Mouse (Mus musculus) small intestine, adult 2 months (tissue): ENCODE measurements around the gene Slc29a1. TPM values are rescaled to one million over a fixed set of nuclear protein-coding genes. Genes with fewer than 3 reads are reported as not detected.

ENCODE experiments used
- H3K27ac ChIP-seq: fragments of 200-500 bp; 2 replicates; pipeline ENCODE4 v1.5.1; 2012; ENCODE audit warnings: low read depth, low read length, control low read depth, inconsistent platforms; ENCODE audit not compliant: insufficient read depth
- H3K27me3 ChIP-seq: fragments of 200-500 bp; 2 replicates; pipeline ENCODE4 v1.6.1; 2012; ENCODE audit warnings: mild to moderate bottlenecking, moderate library complexity, low read length, inconsistent platforms; ENCODE audit not compliant: control insufficient read depth, insufficient read depth
- H3K36me3 ChIP-seq: fragments of 200-500 bp; 2 replicates; pipeline ENCODE4 v1.6.1; 2012; ENCODE audit warnings: mild to moderate bottlenecking, low read length, control low read depth, inconsistent platforms; ENCODE audit not compliant: control insufficient read depth, insufficient read depth
- H3K4me1 ChIP-seq: fragments of 200-500 bp; 2 replicates; pipeline ENCODE4 v1.6.1; 2012; ENCODE audit warnings: low read length, inconsistent platforms, mixed read lengths; ENCODE audit not compliant: control insufficient read depth, insufficient read depth, insufficient read length
- H3K4me3 ChIP-seq: fragments of 200-500 bp; 2 replicates; pipeline ENCODE4 v1.5.1; 2012; ENCODE audit warnings: low read depth, mild to moderate bottlenecking, control low read depth, inconsistent platforms, low read length, moderate library complexity
- CTCF ChIP-seq: fragments of 200-500 bp; IDR thresholded peaks from 2 replicates; pipeline ENCODE4 v1.5.1; 2012; ENCODE audit warnings: low read depth, mild to moderate bottlenecking, control low read depth, inconsistent platforms, low read length, moderate library complexity, mixed read lengths; ENCODE audit not compliant: insufficient replicate concordance, insufficient read length; ENCODE audit errors: extremely low read depth
- POLR2A ChIP-seq: fragments of 200-500 bp; IDR thresholded peaks from 2 replicates; pipeline ENCODE4 v1.6.1; 2012; ENCODE audit warnings: low read depth, mild to moderate bottlenecking, control low read depth, inconsistent platforms, low read length, moderate library complexity
- WGBS: fragments of 180-500 bp; shearing (Covaris S2); methylation state at CpG from one replicate; pipeline ENCODE4 v1.1.7; 2018; 5-methylcytosine and 5-hydroxymethylcytosine counted together
- polyA plus RNA-seq: library from polyadenylated mRNA; depleted of rRNA; stranded (reverse); fragments of >200 nt; gene quantifications from 2 replicates; pipeline ENCODE4 v1.2.3, GENCODE M21; 2012

The Slc29a1 gene
- polyA plus RNA-seq, 1 experiment, result 35.2 TPM

DNA sequence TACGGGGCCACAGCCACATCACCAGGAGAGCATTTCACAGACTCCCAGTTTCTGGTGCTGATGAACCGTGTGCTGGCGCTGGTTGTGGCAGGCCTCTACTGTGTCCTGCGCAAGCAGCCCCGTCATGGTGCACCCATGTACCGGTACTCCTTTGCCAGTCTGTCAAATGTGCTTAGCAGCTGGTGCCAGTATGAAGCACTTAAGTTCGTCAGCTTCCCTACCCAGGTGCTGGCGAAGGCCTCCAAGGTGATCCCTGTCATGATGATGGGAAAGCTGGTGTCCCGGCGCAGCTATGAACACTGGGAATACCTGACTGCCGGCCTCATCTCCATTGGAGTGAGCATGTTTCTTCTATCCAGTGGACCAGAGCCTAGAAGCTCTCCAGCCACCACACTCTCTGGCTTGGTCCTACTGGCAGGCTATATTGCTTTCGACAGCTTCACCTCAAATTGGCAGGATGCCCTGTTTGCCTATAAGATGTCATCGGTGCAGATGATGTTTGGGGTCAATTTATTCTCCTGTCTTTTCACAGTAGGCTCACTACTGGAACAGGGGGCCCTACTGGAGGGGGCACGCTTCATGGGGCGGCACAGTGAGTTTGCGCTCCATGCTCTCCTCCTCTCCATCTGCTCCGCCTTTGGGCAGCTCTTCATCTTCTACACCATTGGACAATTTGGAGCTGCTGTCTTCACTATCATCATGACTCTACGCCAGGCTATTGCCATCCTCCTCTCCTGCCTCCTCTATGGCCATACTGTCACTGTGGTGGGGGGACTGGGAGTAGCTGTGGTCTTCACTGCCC, 32.8 kb downstream of the Slc29a1 start:
- Histone ChIP-seq H3K4me1 (peaks cover 7% of the 10 kb centered on the region), H3K36me3 (peaks cover 54% of the 10 kb centered on the region), H3K27me3 (no peaks in the 10 kb centered on the region), H3K4me3 (no peak overlapping the region), H3K27ac (no peak overlapping the region)
- WGBS, result 59% methylated on average over 18 of the region's 18 CpGs
- TF ChIP-seq POLR2A (no peak), CTCF (no peak)

DNA sequence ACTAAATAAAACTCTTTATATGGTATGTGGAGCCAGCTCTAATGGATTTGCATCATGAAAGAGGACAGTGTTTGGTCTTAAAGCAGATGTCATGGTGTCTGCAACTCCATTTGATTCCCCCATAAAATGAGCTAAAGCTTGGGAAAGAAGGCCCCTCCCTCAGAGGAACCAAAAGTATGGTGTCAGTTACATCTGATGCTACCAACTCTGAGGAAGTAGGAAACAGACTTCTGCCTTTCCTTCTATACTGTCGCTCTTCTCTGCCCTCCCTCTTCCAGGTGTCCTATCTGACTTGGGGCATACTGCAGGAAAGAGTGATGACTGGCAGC, 33.4 kb downstream of the Slc29a1 start:
- peaks cover 48% of the 10 kb centered on the region for H3K36me3 ChIP-seq
- peaks cover 7% of the 10 kb centered on the region for H3K4me1 ChIP-seq
- no peaks in the 10 kb centered on the region for H3K27me3 ChIP-seq
- no peak for TF ChIP-seq POLR2A
- TF ChIP-seq CTCF, result no peak
- H3K27ac ChIP-seq, result no peak overlapping the region
- WGBS, result 74% methylated on average over 1 of the region's 1 CpGs
- H3K4me3 ChIP-seq, result no peak overlapping the region

DNA sequence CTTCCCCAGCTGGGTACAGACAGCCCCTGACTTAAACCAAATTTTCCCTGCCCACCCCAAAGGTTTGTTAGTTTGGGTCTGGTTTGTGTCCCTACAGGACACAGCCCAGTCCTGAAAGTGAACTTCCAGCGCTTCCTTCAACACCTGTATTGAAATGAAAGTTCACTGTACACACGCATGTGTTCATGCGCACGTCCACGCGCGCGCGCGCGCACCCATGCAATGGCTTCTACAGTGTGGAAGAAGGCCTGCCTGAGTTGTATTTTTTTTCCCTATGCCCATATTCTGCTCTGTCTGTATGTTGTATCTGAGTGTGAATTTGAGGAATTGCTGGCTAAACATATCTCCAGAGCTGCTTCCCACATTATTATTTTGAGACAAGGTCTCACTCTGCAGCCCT, 34.3 kb downstream of the Slc29a1 start:
- TF ChIP-seq POLR2A, result no peak
- no peak for TF ChIP-seq CTCF
- Histone ChIP-seq H3K27ac (no peak overlapping the region), H3K4me3 (peak overlapping the region; percentile 89), H3K27me3 (no peaks in the 10 kb centered on the region), H3K4me1 (peaks cover 7% of the 10 kb centered on the region; the same call in 1 of the 2 replicates), H3K36me3 (peaks cover 39% of the 10 kb centered on the region)
- 73% methylated on average over 11 of the region's 11 CpGs for WGBS

DNA sequence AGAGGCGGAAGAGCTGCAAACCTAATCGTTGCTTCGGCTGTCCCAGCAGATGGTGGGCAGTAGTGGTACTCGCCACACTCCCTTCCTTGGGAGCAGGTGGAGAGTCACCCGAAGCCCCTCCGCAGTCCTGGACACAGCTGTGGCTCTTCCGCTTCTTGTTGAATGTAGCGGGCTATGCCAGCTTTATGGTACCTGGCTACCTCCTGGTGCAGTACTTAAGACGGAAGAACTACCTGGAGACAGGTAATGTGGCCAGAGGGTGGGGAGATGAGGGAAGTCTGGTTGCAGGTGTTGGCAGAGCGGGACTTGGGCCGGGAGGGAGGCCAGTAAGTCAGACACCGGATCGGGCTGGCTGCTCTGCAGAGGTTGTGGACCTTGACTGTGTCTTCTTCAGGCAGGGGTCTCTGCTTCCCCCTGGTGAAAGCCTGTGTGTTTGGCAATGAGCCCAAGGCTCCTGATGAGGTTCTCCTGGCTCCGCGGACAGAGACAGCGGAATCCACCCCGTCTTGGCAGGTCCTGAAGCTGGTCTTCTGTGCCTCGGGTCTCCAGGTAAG, 34.8 kb downstream of the Slc29a1 start:
- H3K36me3 ChIP-seq, result peaks cover 35% of the 10 kb centered on the region
- TF ChIP-seq CTCF (no peak), POLR2A (no peak)
- 7% methylated on average over 18 of the region's 18 CpGs for WGBS

DNA sequence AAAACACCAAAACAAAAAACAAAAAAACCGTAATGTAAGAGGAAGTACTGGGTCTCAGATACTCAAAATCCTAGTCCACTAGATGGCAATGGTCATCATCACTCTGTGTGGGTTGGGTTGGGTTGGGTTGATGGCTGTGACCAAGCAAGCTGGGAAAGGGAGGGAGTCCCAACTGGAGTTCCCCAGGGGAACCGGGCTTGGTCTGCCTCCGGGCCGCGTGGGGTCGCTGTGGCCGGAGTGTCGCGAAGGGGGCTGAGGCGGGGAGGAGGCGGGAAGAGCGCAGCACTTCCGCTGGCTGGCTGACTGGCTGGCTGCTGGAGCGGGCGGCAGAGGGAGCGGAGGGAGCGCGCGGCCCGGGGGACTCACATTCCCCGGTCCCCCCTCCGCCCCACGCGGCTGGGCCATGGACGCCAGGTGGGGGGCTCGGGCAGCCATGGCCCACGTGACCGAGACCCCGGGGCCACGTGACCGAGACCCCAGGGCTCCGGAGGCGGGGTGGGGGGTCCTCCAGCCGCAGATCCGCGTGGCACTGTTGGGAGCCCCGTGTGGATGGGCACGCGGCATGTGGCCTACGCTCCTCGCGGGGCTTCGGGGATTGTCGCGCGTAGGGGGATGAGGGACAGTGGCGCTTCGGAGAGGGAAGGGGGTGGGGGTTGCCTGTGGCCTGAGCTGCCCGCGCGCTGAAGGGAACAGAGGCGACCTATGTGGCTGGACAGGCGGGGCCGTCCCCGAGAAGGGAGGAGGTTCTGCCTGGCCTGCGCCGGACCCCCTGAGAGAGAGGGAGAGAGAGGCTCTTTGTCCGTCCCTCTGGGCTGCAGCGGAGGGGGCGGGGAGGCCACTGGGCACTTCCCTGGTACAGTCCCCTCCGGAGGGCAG, 35.5 kb downstream of the Slc29a1 start, which contains the start of gene Slc35b2:
TSS of gene Slc35b2 (plus strand) at position 220 of the 876 bp plus-strand sequence.
- under 1% methylated on average over 61 of the region's 61 CpGs for WGBS
- peak within 1 kb of the TSS; percentile 89 for H3K4me3 ChIP-seq
- H3K27me3 ChIP-seq, result no peaks in the 10 kb centered on the region
- peaks cover 27% of the 10 kb centered on the region for H3K36me3 ChIP-seq
- H3K4me1 ChIP-seq, result peaks cover 7% of the 10 kb centered on the region; the same call in 1 of the 2 replicates
- TF ChIP-seq CTCF, result peak; percentile 79
- peak; percentile 52 for TF ChIP-seq POLR2A
- peak within 1 kb of the TSS; percentile 11 for H3K27ac ChIP-seq

More for the DNA sequence above, 34.8 kb downstream of the Slc29a1 start:
- Histone ChIP-seq H3K4me3 (peak overlapping the region; percentile 89), H3K27me3 (no peaks in the 10 kb centered on the region), H3K27ac (0 out of 2 replicates have a peak overlapping the region, but pooled peaks have one; percentile 11), H3K4me1 (peaks cover 7% of the 10 kb centered on the region; the same call in 1 of the 2 replicates)

DNA sequence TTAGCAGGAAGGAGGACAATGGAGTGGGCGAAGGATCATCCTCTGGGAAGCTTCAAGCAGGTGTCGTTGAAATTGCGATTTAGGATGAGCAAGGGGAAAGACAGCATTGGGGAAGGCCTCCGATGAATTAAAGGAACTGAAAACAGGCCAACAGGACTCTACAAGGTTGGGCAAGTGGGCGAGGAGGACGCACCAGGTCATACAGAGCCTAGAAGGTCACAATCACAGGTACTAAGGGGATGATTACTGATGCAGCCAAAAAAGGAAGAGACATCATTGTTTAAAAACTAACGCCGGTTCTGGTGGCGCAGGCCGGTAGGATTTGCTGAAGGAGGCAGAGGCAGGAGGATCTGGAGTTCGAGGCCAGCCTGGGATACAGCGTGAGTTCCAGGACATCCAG, 36.2 kb downstream of the Slc29a1 start:
- H3K4me3 ChIP-seq, result no peak overlapping the region
- peaks cover 10% of the 10 kb centered on the region for H3K4me1 ChIP-seq
- TF ChIP-seq POLR2A, result no peak
- no peak for TF ChIP-seq CTCF
- H3K27ac ChIP-seq, result no peak overlapping the region; the same call in 1 of the 2 replicates
- no peaks in the 10 kb centered on the region for H3K27me3 ChIP-seq
- peaks cover 21% of the 10 kb centered on the region for H3K36me3 ChIP-seq
- 72% methylated on average over 12 of the region's 12 CpGs for WGBS
